In the genomic region with DNA sequence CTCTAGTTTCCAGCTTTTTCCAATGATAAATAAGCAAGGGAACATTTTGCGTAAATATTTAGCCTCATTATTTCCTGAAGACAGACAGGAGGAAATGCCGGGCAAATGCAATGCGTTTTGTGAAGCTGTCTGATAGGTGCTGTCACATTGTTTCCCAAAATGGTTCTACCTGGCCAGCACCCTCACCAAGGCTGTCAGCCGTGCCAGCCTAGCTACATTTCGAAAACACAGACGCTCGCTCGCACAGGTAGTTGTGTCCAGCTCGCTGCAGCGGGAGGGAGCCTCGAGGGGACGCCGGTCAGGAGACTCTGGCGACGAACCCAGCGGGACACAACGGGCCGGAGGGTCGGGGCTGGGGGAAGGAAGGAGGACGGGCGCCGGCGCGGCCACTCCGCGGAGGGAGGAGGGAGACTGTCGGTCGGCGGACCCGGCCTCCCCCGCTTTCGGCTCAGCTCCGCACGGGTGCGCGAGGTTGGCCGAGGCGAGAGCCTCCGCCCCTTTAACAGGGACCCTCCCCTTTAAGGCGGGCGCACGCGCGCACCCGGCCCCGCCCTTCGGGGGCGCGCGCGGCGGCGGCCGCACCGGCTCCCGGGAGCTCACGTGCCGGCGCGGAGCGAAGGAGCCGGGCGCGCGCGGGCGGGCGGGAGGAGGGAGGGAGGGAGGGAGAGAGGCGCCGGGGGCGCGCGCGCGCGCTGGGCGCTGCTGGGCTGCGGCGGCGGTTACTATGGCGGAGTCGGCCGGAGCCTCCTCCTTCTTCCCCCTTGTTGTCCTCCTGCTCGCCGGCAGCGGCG, we compare ENCODE assay signal across 8 mouse cellular contexts. TPM values are rescaled to one million over a fixed set of nuclear protein-coding genes. Genes with fewer than 3 reads are reported as not detected.
DNase-seq lines count a peak whose midpoint lies in the region; ATAC-seq and TF ChIP-seq lines count a peak whose summit lies in the region.

TSS of gene Acvr1b (plus strand) at position 647 of the 791 bp plus-strand sequence.

- no peak for TF ChIP-seq EP300 in heart, adult 2 months (IDR thresholded peaks at IDR 0.05; ENCODE audit: insufficient read depth, low read depth, low read length)

- TF ChIP-seq POLR2A in heart, adult 2 months (IDR thresholded peaks at IDR 0.05; ENCODE audit: insufficient read depth, low read depth, low read length) = peak; percentile 82
- TF ChIP-seq POLR2A in kidney, adult 2 months (IDR thresholded peaks at IDR 0.05; ENCODE audit: low read depth, low read length) = peak; percentile 82
- TF ChIP-seq POLR2A in small intestine, adult 2 months (IDR thresholded peaks at IDR 0.05; ENCODE audit: low read depth, low read length) = peak; percentile 95

- no peaks in the 10 kb centered on the region for H3K36me3 ChIP-seq in erythroblast, embryonic 14.5 days (ENCODE audit: control insufficient read depth)
- H3K36me3 ChIP-seq in embryonic facial prominence, embryonic 11.5 days (replicated peaks; ENCODE audit: control insufficient read depth, insufficient read depth, low read depth, low read length) = no peaks in the 10 kb centered on the region
- no peaks in the 10 kb centered on the region for H3K36me3 ChIP-seq in heart, adult 2 months (ENCODE audit: control insufficient read depth, insufficient read depth, low read length)
- H3K36me3 ChIP-seq in kidney, adult 2 months (ENCODE audit: control insufficient read depth, insufficient read depth, low read length) = no peaks in the 10 kb centered on the region
- H3K36me3 ChIP-seq in limb, embryonic 11.5 days (ENCODE audit: control insufficient read depth, insufficient read depth, low read length) = no peaks in the 10 kb centered on the region
- no peaks in the 10 kb centered on the region for H3K36me3 ChIP-seq in midbrain, embryonic 13.5 days
- no peaks in the 10 kb centered on the region; the same call in 1 of the 2 replicates for H3K36me3 ChIP-seq in small intestine, adult 2 months (ENCODE audit: control insufficient read depth, insufficient read depth, low read length)

- peak; percentile 95 for DNase-seq in embryonic facial prominence, embryonic 11.5 days (ENCODE audit: low spot score)
- peak; percentile 96 to 97 for DNase-seq in heart, adult 2 months
- DNase-seq in kidney, adult 2 months = peak; percentile 94
- DNase-seq in limb, embryonic 11.5 days (ENCODE audit: low spot score) = peak; percentile 92

- no peak for TF ChIP-seq CTCF in heart, adult 2 months (IDR thresholded peaks at IDR 0.05)
- no peak for TF ChIP-seq CTCF in kidney, adult 2 months (conservative IDR thresholded peaks at IDR 0.05; ENCODE audit: insufficient read depth, insufficient read length, low read depth, low read length)
- no peak for TF ChIP-seq CTCF in small intestine, adult 2 months (IDR thresholded peaks at IDR 0.05; ENCODE audit: extremely low read depth, insufficient read length, insufficient replicate concordance, low read depth, low read length)

- ATAC-seq in erythroblast, adult 5-6 weeks (replicated peaks; ENCODE audit: low FRiP score, poor library complexity, severe bottlenecking) = no peak
- ATAC-seq in embryonic facial prominence, embryonic 11.5 days (replicated peaks; ENCODE audit: insufficient number of reproducible peaks, low FRiP score, low TSS enrichment, low read depth) = peak; percentile 92
- peak; percentile 90 for ATAC-seq in limb, embryonic 11.5 days (ENCODE audit: insufficient number of reproducible peaks, low FRiP score, low TSS enrichment, low read depth)
- ATAC-seq in midbrain, embryonic 13.5 days = peak; percentile 88

- H3K27ac ChIP-seq in embryonic facial prominence, embryonic 11.5 days (replicated peaks; ENCODE audit: low read depth, low read length) = peak within 1 kb of the TSS; percentile 57
- H3K27ac ChIP-seq in heart, adult 2 months = peak within 1 kb of the TSS; percentile 90
- peak within 1 kb of the TSS; percentile 99 for H3K27ac ChIP-seq in kidney, adult 2 months (ENCODE audit: insufficient read depth, low read depth, low read length)
- H3K27ac ChIP-seq in limb, embryonic 11.5 days (replicated peaks; ENCODE audit: low read depth, low read length) = peak within 1 kb of the TSS; percentile 70; the same call in 1 of the 2 replicates
- peak within 1 kb of the TSS; percentile 89 for H3K27ac ChIP-seq in midbrain, embryonic 13.5 days
- H3K27ac ChIP-seq in small intestine, adult 2 months (ENCODE audit: insufficient read depth, low read depth, low read length) = peak within 1 kb of the TSS; percentile 88

- intact Hi-C loops in heart, adult 2 months (cut with DNase I) = loop anchor here (1.0 kb wide), 1 partner anchor 28 kb away; no protein-coding TSS in a partner anchor

- H3K79me2 ChIP-seq in heart, adult 2 months (replicated peaks; ENCODE audit: control insufficient read depth, insufficient read depth, low read length) = no peaks in the 10 kb centered on the region; the same call in 1 of the 2 replicates

- H3K9me3 ChIP-seq in erythroblast, embryonic 14.5 days (ENCODE audit: control insufficient read depth, low read length) = no peaks in the 10 kb centered on the region
- no peaks in the 10 kb centered on the region for H3K9me3 ChIP-seq in embryonic facial prominence, embryonic 11.5 days (replicated peaks; ENCODE audit: control insufficient read depth, low read length)
- H3K9me3 ChIP-seq in limb, embryonic 11.5 days (ENCODE audit: control insufficient read depth, low read length) = no peaks in the 10 kb centered on the region
- H3K9me3 ChIP-seq in midbrain, embryonic 13.5 days = no peaks in the 10 kb centered on the region

- peak within 1 kb of the TSS; percentile 93 for H3K9ac ChIP-seq in embryonic facial prominence, embryonic 11.5 days (replicated peaks; ENCODE audit: low read length)
- H3K9ac ChIP-seq in heart, adult 2 months (ENCODE audit: low read depth, low read length) = peak within 1 kb of the TSS; percentile 98
- H3K9ac ChIP-seq in limb, embryonic 11.5 days (ENCODE audit: low read length) = peak within 1 kb of the TSS; percentile 86
- peak within 1 kb of the TSS; percentile 98 for H3K9ac ChIP-seq in midbrain, embryonic 13.5 days (replicated peaks)

- WGBS in embryonic facial prominence, embryonic 11.5 days = 1% methylated on average over 35 of the region's 87 CpGs
- under 1% methylated on average over 67 of the region's 87 CpGs for WGBS in heart, adult 2 months
- under 1% methylated on average over 60 of the region's 87 CpGs for WGBS in kidney, adult 2 months
- WGBS in limb, embryonic 11.5 days = under 1% methylated on average over 44 of the region's 87 CpGs
- WGBS in midbrain, embryonic 13.5 days = under 1% methylated on average over 54 of the region's 87 CpGs
- WGBS in small intestine, adult 2 months = under 1% methylated on average over 62 of the region's 87 CpGs

- peak within 1 kb of the TSS; percentile 66 for H3K4me3 ChIP-seq in erythroblast, embryonic 14.5 days (replicated peaks)
- H3K4me3 ChIP-seq in embryonic facial prominence, embryonic 11.5 days (ENCODE audit: low read depth, low read length) = peak within 1 kb of the TSS; percentile 93
- peak within 1 kb of the TSS; percentile 81 for H3K4me3 ChIP-seq in heart, adult 2 months
- peak within 1 kb of the TSS; percentile 88 for H3K4me3 ChIP-seq in kidney, adult 2 months (ENCODE audit: insufficient read depth, low read depth, low read length)
- peak within 1 kb of the TSS; percentile 69 for H3K4me3 ChIP-seq in limb, embryonic 11.5 days (ENCODE audit: low read depth, low read length)
- peak within 1 kb of the TSS; percentile 71 for H3K4me3 ChIP-seq in midbrain, embryonic 13.5 days (replicated peaks)
- peak within 1 kb of the TSS; percentile 99 for H3K4me3 ChIP-seq in small intestine, adult 2 months (ENCODE audit: low read depth, low read length)

- peaks cover 46% of the 10 kb centered on the region for H3K27me3 ChIP-seq in erythroblast, embryonic 14.5 days (ENCODE audit: control insufficient read depth)
- no peaks in the 10 kb centered on the region for H3K27me3 ChIP-seq in embryonic facial prominence, embryonic 11.5 days (ENCODE audit: control insufficient read depth, insufficient read depth, low read length)
- no peaks in the 10 kb centered on the region for H3K27me3 ChIP-seq in heart, adult 2 months (ENCODE audit: control insufficient read depth, insufficient read depth, low read length)
- no peaks in the 10 kb centered on the region for H3K27me3 ChIP-seq in kidney, adult 2 months (replicated peaks; ENCODE audit: control insufficient read depth, insufficient read depth, low read length)
- no peaks in the 10 kb centered on the region for H3K27me3 ChIP-seq in limb, embryonic 11.5 days (ENCODE audit: control insufficient read depth, insufficient read depth, low read length)
- peaks cover 26% of the 10 kb centered on the region for H3K27me3 ChIP-seq in midbrain, embryonic 13.5 days
- no peaks in the 10 kb centered on the region for H3K27me3 ChIP-seq in small intestine, adult 2 months (ENCODE audit: control insufficient read depth, insufficient read depth, low read length)

- peak within 1 kb of the TSS; percentile 84 for H3K4me2 ChIP-seq in embryonic facial prominence, embryonic 11.5 days (ENCODE audit: low read depth, low read length)
- H3K4me2 ChIP-seq in limb, embryonic 11.5 days (ENCODE audit: low read depth, severe bottlenecking) = peak within 1 kb of the TSS; percentile 93
- H3K4me2 ChIP-seq in midbrain, embryonic 13.5 days (replicated peaks) = peak within 1 kb of the TSS; percentile 80

- peaks cover 48% of the 10 kb centered on the region for H3K4me1 ChIP-seq in erythroblast, embryonic 14.5 days (ENCODE audit: control insufficient read depth)
- H3K4me1 ChIP-seq in embryonic facial prominence, embryonic 11.5 days (ENCODE audit: control insufficient read depth, insufficient read depth, low read length) = peaks cover 4% of the 10 kb centered on the region; the same call in 1 of the 2 replicates
- peaks cover 1% of the 10 kb centered on the region; the same call in 1 of the 2 replicates for H3K4me1 ChIP-seq in heart, adult 2 months (ENCODE audit: control insufficient read depth, insufficient read depth, low read length)
- H3K4me1 ChIP-seq in kidney, adult 2 months (ENCODE audit: control insufficient read depth, insufficient read depth, low read length) = peaks cover 8% of the 10 kb centered on the region; the same call in 1 of the 2 replicates
- H3K4me1 ChIP-seq in limb, embryonic 11.5 days (ENCODE audit: control insufficient read depth, insufficient read depth, low read length) = peaks cover 28% of the 10 kb centered on the region
- H3K4me1 ChIP-seq in midbrain, embryonic 13.5 days (replicated peaks) = peaks cover 32% of the 10 kb centered on the region
- H3K4me1 ChIP-seq in small intestine, adult 2 months (ENCODE audit: control insufficient read depth, insufficient read depth, insufficient read length, low read length) = peaks cover 6% of the 10 kb centered on the region; the same call in 1 of the 2 replicates

RNA-seq across cellular contexts. Expression of gene Acvr1b, which starts in this region (rescaled TPM):
- polyA plus RNA-seq in erythroblast, embryonic 14.5 days (2012) = 0.02 and 0.03 TPM in 2 replicates
- 0.38 and 0.84 TPM in 2 replicates for total RNA-seq in erythroblast, adult 5-6 weeks (2015; ENCODE audit: low replicate concordance)
- 2.6 and 2.9 TPM in 2 replicates for total RNA-seq in erythroblast, adult 5-6 weeks (2017; ENCODE audit: low replicate concordance)
- polyA plus RNA-seq in embryonic facial prominence, embryonic 11.5 days (2014; fragmentation: Nextera tagmentation; extraction: Ambion mirVana) = 10.5 and 11.4 TPM in 2 replicates
- 10 to 100 TPM in 1 of 2 experiments, 1 to 10 TPM in 1; 9.9 to 12.3 TPM for total RNA-seq in heart, adult 2 months (2021)
- 15.3 and 19.3 TPM in 2 replicates for polyA plus RNA-seq in heart, adult 2 months (2012; rRNA removed)
- polyA plus RNA-seq in kidney, adult 2 months (2012; rRNA removed) = 37.0 and 37.2 TPM in 2 replicates
- 8.0 and 9.4 TPM in 2 replicates for polyA plus RNA-seq in limb, embryonic 11.5 days (2014; fragmentation: Nextera tagmentation; extraction: Ambion mirVana)
- 18.2 and 19.2 TPM in 2 replicates for polyA plus RNA-seq in midbrain, embryonic 13.5 days (2015; fragmentation: Nextera tagmentation; extraction: Ambion mirVana)
- 21.5 and 46.0 TPM in 2 replicates for polyA plus RNA-seq in small intestine, adult 2 months (2012; rRNA removed)
